Mouse (Mus musculus) liver, embryonic 14.5 days (tissue): ENCODE measurements at regions not wholly inside any gene's neighbourhood (a gene's known extent, or its start where the extent isn't known, plus 50 kb on each side); places are given as distances from the start of the nearest gene placed in this dataset.

Experiments used
- CTCF ChIP-seq: IDR thresholded peaks from 2 replicates; pipeline ENCODE4 v1.5.1; 2016; ENCODE audit warnings: antibody characterized with exemption, low read depth, control low read depth
- EP300 ChIP-seq: IDR thresholded peaks from 2 replicates; pipeline ENCODE4 v1.6.1; 2016; ENCODE audit warnings: antibody characterized with exemption, low read depth

DNA sequence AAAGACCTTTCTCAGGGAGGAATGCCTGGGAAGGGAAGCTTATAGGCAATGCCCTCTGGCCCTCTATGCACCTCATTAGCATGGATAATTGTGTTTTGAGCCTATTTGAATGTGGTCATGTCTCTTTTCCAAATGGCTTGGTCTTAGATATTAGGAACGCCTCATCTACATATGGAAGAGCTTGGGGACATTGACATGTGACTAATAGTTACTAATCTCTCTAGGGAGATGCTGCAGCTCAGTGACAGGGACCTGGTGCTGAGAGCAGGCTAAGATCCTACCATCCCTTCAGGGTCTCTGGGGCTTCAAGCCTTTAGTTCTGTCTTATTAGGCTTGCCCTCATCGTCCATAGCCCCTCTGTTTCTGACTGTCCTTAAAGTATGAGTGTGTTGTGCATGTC is 2051.9 kb upstream of the Cdh20 start:
- TF ChIP-seq EP300: no peak
- no peak for TF ChIP-seq CTCF
